Mouse (Mus musculus) hindbrain, embryonic 15.5 days (tissue): Measurements from ENCODE around the gene Rtbdn. TPM values are rescaled to one million over a fixed set of nuclear protein-coding genes. Genes with fewer than 3 reads are reported as not detected.
"Not testable (repeated sequence)": the region's sequence is repeated elsewhere in the genome, so short reads cannot be mapped to it uniquely, and the experiment has no call there.

Source experiments
- ATAC-seq: fragments of 200-750 bp; cut with Nextera tagmentation; 2 replicates; pipeline ENCODE4 v1.8.0; 2017; ENCODE audit warnings: low read depth, moderate number of reproducible peaks, moderate TSS enrichment; ENCODE audit not compliant: low FRiP score
- H3K27ac ChIP-seq: fragments of 300-500 bp; sonication (generic); replicated peaks from 2 replicates; pipeline ENCODE4 v1.5.1; 2015; ENCODE audit warnings: mild to moderate bottlenecking, inconsistent platforms
- H3K27me3 ChIP-seq: fragments of 300-500 bp; sonication (generic); 2 replicates; pipeline ENCODE4 v1.6.1; 2015; ENCODE audit warnings: control low read depth, inconsistent platforms
- H3K36me3 ChIP-seq: fragments of 300-500 bp; sonication (generic); 2 replicates; pipeline ENCODE4 v1.6.1; 2015; ENCODE audit warnings: control low read depth, inconsistent platforms
- H3K4me1 ChIP-seq: fragments of 300-500 bp; sonication (generic); replicated peaks from 2 replicates; pipeline ENCODE4 v1.6.1; 2015; ENCODE audit warnings: control low read depth, inconsistent platforms
- H3K4me2 ChIP-seq: fragments of 300-500 bp; sonication (generic); 2 replicates; pipeline ENCODE4 v1.6.1; 2015; ENCODE audit warnings: moderate library complexity, mild to moderate bottlenecking, inconsistent platforms
- H3K4me3 ChIP-seq: fragments of 300-500 bp; sonication (generic); 2 replicates; pipeline ENCODE4 v1.5.1; 2015; ENCODE audit warnings: mild to moderate bottlenecking, inconsistent platforms
- H3K9ac ChIP-seq: fragments of 300-500 bp; sonication (generic); 2 replicates; pipeline ENCODE4 v1.6.1; 2015; ENCODE audit warnings: inconsistent platforms
- H3K9me3 ChIP-seq: fragments of 300-500 bp; sonication (generic); 2 replicates; pipeline ENCODE4 v1.6.1; 2016; ENCODE audit warnings: control low read depth, inconsistent platforms
- WGBS: fragments of 180-500 bp; shearing (Covaris S2); methylation state at CpG from one replicate; pipeline ENCODE4 v1.1.7; 2015; 5-methylcytosine and 5-hydroxymethylcytosine counted together
- polyA plus RNA-seq: library from polyadenylated mRNA; unstranded; fragments of >200 nt; fragmentation: Nextera tagmentation; extraction: Ambion mirVana; gene quantifications from 2 replicates; pipeline ENCODE4 v1.2.1, GENCODE M21; 2015

The Rtbdn gene
- 2.8 and 3.5 TPM in 2 replicates for polyA plus RNA-seq

DNA sequence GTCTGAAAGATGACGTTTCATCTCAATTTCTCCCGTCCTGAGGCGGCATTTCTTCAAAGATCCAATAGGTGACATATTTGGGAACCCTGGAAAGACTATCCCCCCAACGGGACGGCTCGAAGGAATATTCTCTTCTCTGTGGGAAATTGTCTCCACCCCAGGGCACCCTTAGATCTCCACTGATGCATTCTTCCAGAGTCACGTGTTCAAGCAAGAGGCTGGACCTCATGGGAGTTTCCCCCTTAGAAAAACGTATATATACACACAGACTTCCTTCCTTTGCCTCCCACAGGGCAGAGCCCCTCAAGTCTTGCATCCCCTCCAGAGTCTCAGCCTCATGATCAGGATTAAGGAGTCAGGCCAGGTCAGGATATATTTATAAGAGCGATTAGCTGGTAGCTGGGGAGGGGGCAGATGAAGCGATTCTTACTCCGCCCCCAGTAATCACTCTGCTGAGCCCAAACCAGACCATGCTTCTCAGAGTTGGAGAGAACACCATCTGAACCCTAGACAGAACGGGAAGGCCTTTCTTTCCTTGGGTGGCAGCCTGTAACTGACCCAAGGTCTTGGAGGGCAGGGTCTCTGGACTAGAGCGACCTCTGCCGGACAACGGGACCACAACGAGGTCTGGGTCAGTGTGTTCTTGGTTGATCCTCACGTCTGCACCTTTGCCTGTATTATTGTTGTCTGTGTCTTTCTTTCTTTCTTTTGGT, at the start of gene Rtbdn:
Gene Rtbdn, plus strand, starts transcription at position 464 of the 713 bp plus-strand sequence.
- H3K27ac ChIP-seq, result peak within 1 kb of the TSS; percentile 85
- H3K4me3 ChIP-seq, result peak within 1 kb of the TSS; percentile 64
- H3K27me3 ChIP-seq, result peaks cover 34% of the 10 kb centered on the region
- no peaks in the 10 kb centered on the region for H3K9me3 ChIP-seq
- peak within 1 kb of the TSS; percentile 79 for H3K9ac ChIP-seq
- peaks cover 34% of the 10 kb centered on the region for H3K4me1 ChIP-seq
- H3K36me3 ChIP-seq, result no peaks in the 10 kb centered on the region
- peak; percentile 17; the same call in 1 of the 2 replicates for ATAC-seq
- peak within 1 kb of the TSS; percentile 62 for H3K4me2 ChIP-seq
- WGBS, result 5% methylated on average over 17 of the region's 17 CpGs

DNA sequence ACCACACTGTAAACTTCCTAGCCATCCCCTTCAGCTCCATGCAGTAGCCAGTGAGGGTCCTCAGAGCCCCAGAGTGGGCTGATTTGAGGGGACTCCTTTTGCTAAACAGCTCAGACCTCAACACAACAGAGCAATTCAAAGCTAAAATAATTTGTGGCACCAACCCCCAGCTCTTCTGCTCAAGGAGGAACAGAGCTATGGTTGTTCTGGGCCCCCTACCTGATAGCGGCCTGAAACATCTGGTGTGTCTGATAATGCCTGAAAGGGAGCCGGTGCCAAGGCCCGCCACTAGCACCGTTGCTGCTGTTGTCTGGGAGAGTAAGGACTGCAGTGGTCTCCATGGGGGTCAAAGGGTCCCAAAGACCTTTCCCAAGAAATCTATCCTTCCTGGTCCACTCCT, 45.7 kb upstream of the Rtbdn start:
- Histone ChIP-seq H3K4me1 (peaks cover 14% of the 10 kb centered on the region), H3K4me2 (no peak overlapping the region), H3K36me3 (no peaks in the 10 kb centered on the region), H3K27ac (no peak overlapping the region), H3K9ac (no peak overlapping the region), H3K9me3 (no peaks in the 10 kb centered on the region), H3K4me3 (no peak overlapping the region), H3K27me3 (peaks cover 12% of the 10 kb centered on the region; the same call in 1 of the 2 replicates)
- no peak for ATAC-seq
- WGBS, result 67% methylated on average over 4 of the region's 4 CpGs

- Histone ChIP-seq H3K27ac (no peak within 1 kb of the TSS), H3K36me3 (no peaks in the 10 kb centered on the region), H3K4me2 (peak within 1 kb of the TSS; percentile 85), H3K4me1 (peaks cover 14% of the 10 kb centered on the region), H3K9ac (peak within 1 kb of the TSS; percentile 47), H3K4me3 (peak within 1 kb of the TSS; percentile 47), H3K9me3 (no peaks in the 10 kb centered on the region), H3K27me3 (peaks cover 12% of the 10 kb centered on the region; the same call in 1 of the 2 replicates)
- 90% methylated on average over 3 of the region's 3 CpGs for WGBS
- no peak for ATAC-seq
These were observed 45.0 kb upstream of the Rtbdn start, which contains the start of gene Klf1 for GRCm38 (mm10) chr8:84901752-84902151. Gene Klf1, plus strand, starts transcription at chr8:84901928.

DNA sequence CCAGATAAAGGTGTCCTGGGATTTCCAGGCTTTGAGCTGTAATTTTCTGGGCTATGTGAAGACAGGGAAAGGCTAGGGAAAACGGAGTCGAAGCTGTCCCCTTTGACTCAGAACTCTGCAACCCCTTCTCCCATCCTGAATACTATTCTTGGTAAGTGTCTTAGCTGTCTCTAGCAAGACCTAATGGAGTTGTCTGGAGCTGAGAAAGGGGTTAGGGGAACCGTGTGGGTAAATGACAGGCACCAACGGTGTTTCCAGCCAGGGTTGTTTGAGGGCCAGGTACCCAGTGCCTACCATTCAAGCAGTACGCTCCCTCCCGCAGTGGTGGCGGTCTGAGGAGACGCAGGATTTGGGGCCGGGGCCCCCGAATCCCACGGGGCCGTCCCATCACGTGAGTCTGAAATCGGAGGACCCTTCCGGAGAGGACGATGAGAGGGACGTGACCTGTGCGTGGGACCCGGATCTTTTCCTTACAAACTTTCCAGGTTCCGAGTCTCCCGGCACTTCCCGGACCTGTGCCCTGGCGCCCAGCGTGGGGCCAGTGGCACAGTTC, 44.3 kb upstream of the Rtbdn start:
- H3K4me2 ChIP-seq, result peak overlapping the region; percentile 85
- H3K9ac ChIP-seq, result peak overlapping the region; percentile 47
- no peak for ATAC-seq
- H3K27ac ChIP-seq, result no peak overlapping the region
- H3K4me1 ChIP-seq, result peaks cover 14% of the 10 kb centered on the region
- H3K36me3 ChIP-seq, result no peaks in the 10 kb centered on the region
- H3K27me3 ChIP-seq, result peaks cover 12% of the 10 kb centered on the region; the same call in 1 of the 2 replicates
- no peaks in the 10 kb centered on the region for H3K9me3 ChIP-seq
- WGBS, result 3% methylated on average over 24 of the region's 24 CpGs
- H3K4me3 ChIP-seq, result peak overlapping the region; percentile 47

DNA sequence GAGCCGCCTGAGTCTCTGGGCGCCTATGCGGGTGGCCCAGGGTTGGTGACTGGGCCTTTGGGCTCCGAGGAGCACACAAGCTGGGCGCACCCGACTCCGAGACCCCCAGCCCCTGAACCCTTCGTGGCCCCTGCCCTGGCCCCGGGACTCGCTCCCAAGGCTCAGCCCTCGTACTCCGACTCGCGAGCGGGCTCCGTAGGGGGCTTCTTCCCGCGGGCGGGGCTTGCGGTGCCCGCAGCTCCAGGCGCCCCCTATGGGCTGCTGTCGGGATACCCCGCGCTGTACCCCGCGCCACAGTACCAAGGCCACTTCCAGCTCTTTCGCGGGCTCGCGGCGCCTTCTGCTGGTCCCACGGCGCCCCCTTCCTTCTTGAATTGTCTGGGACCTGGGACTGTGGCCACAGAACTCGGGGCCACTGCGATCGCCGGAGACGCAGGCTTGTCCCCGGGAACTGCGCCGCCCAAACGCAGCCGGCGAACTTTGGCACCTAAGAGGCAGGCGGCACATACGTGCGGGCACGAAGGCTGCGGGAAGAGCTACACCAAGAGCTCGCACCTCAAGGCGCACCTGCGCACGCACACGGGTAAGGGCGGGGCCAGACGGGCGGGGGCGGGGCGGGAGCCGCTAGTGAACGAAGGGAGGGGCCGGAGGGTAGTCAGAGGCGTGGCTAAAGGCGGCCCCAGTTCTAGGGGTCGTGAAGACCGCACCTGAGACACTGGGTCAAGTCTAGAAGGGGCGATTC, 43.7 kb upstream of the Rtbdn start:
- no peak overlapping the region for H3K27ac ChIP-seq
- peak overlapping the region; percentile 85 for H3K4me2 ChIP-seq
- WGBS, result under 1% methylated on average over 62 of the region's 68 CpGs

DNA sequence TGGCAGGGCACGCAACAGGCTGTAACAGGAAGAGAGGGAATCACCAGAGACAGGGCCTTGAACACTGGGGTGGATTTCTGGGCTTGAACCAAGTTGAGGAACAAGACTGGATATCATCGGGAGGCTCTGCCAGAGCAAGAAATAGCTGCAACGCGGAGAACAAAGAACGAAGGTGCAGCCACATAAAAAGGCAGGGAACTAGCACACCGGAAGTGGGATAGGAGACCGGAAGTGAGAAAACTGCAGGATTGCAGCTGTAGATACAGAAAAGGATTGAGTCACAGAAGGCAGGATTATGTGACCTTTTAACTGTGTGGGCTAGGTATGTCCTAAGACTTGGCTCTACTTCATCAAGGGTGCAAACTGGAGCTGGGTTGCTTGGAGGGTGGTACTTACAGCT, 42.4 kb upstream of the Rtbdn start:
- no peak for ATAC-seq
- Histone ChIP-seq H3K4me1 (peaks cover 22% of the 10 kb centered on the region), H3K27me3 (peaks cover 12% of the 10 kb centered on the region; the same call in 1 of the 2 replicates), H3K27ac (no peak overlapping the region), H3K9me3 (no peaks in the 10 kb centered on the region), H3K36me3 (no peaks in the 10 kb centered on the region), H3K9ac (no peak overlapping the region), H3K4me2 (no peak overlapping the region), H3K4me3 (no peak overlapping the region)
- WGBS, result 88% methylated on average over 7 of the region's 7 CpGs

More for the DNA sequence above, 43.7 kb upstream of the Rtbdn start:
- H3K4me1 ChIP-seq, result peaks cover 14% of the 10 kb centered on the region
- H3K9ac ChIP-seq, result peak overlapping the region; percentile 47
- peak; percentile 89 for ATAC-seq
- H3K27me3 ChIP-seq, result peaks cover 12% of the 10 kb centered on the region; the same call in 1 of the 2 replicates
- no peaks in the 10 kb centered on the region for H3K36me3 ChIP-seq
- H3K9me3 ChIP-seq, result no peaks in the 10 kb centered on the region
- peak overlapping the region; percentile 47 for H3K4me3 ChIP-seq

- WGBS, result 93% methylated on average over 9 of the region's 9 CpGs
- no peak overlapping the region for H3K9ac ChIP-seq
- ATAC-seq, result no peak
- no peak overlapping the region for H3K4me2 ChIP-seq
- no peak overlapping the region for H3K4me3 ChIP-seq
- H3K4me1 ChIP-seq, result peaks cover 22% of the 10 kb centered on the region
- H3K27ac ChIP-seq, result no peak overlapping the region
- H3K27me3 ChIP-seq, result 0 out of 2 replicates have a peak, but pooled peaks cover 11% of the 10 kb centered on the region
- no peaks in the 10 kb centered on the region for H3K9me3 ChIP-seq
- H3K36me3 ChIP-seq, result peaks cover 19% of the 10 kb centered on the region
These were observed 39.8 kb upstream of the Rtbdn start for GRCm38 (mm10) chr8:84907037-84907436.

GRCm38 (mm10) chr8:84907493-84907892, 39.3 kb upstream of the Rtbdn start:
- Histone ChIP-seq H3K27me3 (0 out of 2 replicates have a peak, but pooled peaks cover 11% of the 10 kb centered on the region), H3K4me3 (no peak overlapping the region), H3K27ac (no peak overlapping the region), H3K4me1 (peaks cover 19% of the 10 kb centered on the region), H3K9ac (no peak overlapping the region), H3K9me3 (no peaks in the 10 kb centered on the region), H3K36me3 (peaks cover 24% of the 10 kb centered on the region), H3K4me2 (no peak overlapping the region)
- ATAC-seq, result no peak
- WGBS, result 82% methylated on average over 8 of the region's 8 CpGs

- Histone ChIP-seq H3K4me1 (peaks cover 17% of the 10 kb centered on the region), H3K27me3 (0 out of 2 replicates have a peak, but pooled peaks cover 11% of the 10 kb centered on the region), H3K4me3 (peak overlapping the region; percentile 35), H3K4me2 (peak overlapping the region; percentile 62), H3K36me3 (peaks cover 28% of the 10 kb centered on the region)
- 33% methylated on average over 7 of the region's 7 CpGs for WGBS
- H3K9me3 ChIP-seq, ATAC-seq, H3K9ac ChIP-seq, H3K27ac ChIP-seq: not testable (repeated sequence)
These were observed 38.8 kb upstream of the Rtbdn start for GRCm38 (mm10) chr8:84907979-84908378.

DNA sequence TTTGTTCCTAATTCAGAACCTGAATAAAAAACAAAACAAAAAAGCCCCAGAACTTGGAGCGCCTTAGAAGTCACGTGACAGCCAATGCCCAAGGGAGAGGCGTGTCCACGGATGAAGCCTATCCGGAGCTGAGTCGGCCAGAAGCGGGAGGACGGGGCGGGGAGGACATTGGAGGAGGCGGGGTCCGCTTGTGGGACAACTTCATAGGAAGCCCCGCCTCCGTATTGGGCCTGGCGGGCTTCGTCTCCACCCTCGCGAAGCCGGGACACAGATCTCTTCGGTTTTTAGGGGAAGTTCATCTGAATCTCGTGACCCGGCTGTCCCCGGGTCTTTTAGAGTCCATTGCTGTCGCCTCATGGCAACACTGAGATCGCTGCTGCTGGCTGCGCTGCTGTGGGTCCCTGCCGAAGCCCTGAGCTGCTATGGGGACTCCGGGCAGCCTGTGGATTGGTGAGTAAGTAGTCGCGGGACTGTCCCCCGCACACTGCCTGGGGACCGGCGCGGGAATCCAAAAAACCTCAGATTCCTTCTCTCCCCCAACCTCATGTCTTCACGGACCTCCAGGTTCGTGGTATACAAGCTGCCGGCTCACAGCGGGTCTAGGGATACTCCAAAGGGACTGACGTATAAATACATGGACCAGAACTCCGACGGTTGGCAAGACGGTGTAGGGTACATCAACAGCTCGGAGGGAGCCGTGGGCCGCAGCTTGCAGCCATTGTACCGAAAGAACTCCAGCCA, 38.2 kb upstream of the Rtbdn start, which contains the start of gene Dnase2a:
Gene Dnase2a, plus strand, starts transcription at position 140 of the 741 bp plus-strand sequence.
- 0 out of 2 replicates have a peak, but pooled peaks cover 11% of the 10 kb centered on the region for H3K27me3 ChIP-seq
- no peaks in the 10 kb centered on the region for H3K9me3 ChIP-seq
- peak within 1 kb of the TSS; percentile 39 for H3K9ac ChIP-seq
- H3K27ac ChIP-seq, result no peak within 1 kb of the TSS
- peaks cover 13% of the 10 kb centered on the region for H3K4me1 ChIP-seq
- 2% methylated on average over 45 of the region's 45 CpGs for WGBS
- H3K36me3 ChIP-seq, result peaks cover 31% of the 10 kb centered on the region
- peak within 1 kb of the TSS; percentile 35 for H3K4me3 ChIP-seq
- peak within 1 kb of the TSS; percentile 62 for H3K4me2 ChIP-seq
- ATAC-seq, result peak; percentile 80

DNA sequence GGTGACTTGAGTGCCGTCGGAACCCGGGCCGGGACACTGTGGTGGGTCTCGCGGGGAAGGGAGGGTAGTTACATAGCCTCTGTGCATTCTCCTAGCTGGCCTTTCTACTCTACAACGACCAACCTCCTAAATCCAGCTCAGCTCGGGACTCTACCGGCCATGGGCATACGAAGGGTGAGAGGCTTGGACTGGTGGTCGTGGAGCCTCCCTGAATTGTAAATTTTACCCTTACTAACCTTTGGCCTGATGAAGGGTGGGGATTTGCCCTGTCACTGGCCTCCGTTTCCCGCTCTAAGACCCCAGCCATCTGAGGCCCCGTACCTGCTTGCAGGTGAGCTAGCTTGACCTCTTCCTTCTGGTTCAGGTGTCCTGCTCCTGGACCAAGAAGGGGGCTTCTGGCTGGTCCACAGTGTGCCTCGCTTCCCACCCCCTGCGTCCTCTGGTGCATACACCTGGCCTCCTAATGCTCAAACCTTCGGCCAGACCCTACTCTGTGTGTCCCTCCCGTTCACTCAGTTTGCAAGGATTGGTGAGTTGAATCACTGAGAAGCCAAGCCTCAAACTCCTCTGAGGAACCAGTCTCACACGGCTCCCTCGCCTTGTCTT, 37.5 kb upstream of the Rtbdn start:
- peak overlapping the region; percentile 35 for H3K4me3 ChIP-seq
- H3K36me3 ChIP-seq, result peaks cover 35% of the 10 kb centered on the region
- peak overlapping the region; percentile 62 for H3K4me2 ChIP-seq
- H3K9ac ChIP-seq, result no peak overlapping the region
- 47% methylated on average over 20 of the region's 20 CpGs for WGBS
- H3K9me3 ChIP-seq, result no peaks in the 10 kb centered on the region
- H3K27me3 ChIP-seq, result peaks cover 14% of the 10 kb centered on the region; the same call in 1 of the 2 replicates
- no peak overlapping the region for H3K27ac ChIP-seq
- no peak; the same call in 1 of the 2 replicates for ATAC-seq
- peaks cover 13% of the 10 kb centered on the region for H3K4me1 ChIP-seq
